ENCODE assay signal across 12 mouse cellular contexts in genomic region chr14:118322865-118323264, GRCm38 (mm10). TPM values are rescaled to one million over a fixed set of nuclear protein-coding genes. Genes with fewer than 3 reads are reported as not detected.
DNase-seq lines count a peak whose midpoint lies in the region; ATAC-seq lines count a peak whose summit lies in the region.
"Had no signal": no experiment of that assay in that cellular context is flagged by ENCODE, and none has a peak within 500 bp of the region (broad histone marks: within the 10 kb centered on the region; RNA-seq: fewer than 3 reads in every experiment).

No protein-coding gene starts in this region.

- WGBS in heart, embryonic 10.5 days, result 19% methylated on average over 11 of the region's 11 CpGs
- 8% methylated on average over 11 of the region's 11 CpGs for WGBS in embryonic facial prominence, embryonic 10.5 days
- 4% methylated on average over 11 of the region's 11 CpGs for WGBS in hindbrain, embryonic 15.5 days
- under 1% methylated on average over 11 of the region's 11 CpGs for whole genome bisulfite sequencing in midbrain, embryonic 13.5 days

- no peaks in the 10 kb centered on the region for H3K9me3 ChIP-seq in heart, embryonic 10.5 days
- no peaks in the 10 kb centered on the region for H3K9me3 ChIP-seq in embryonic facial prominence, embryonic 10.5 days
- H3K9me3 ChIP-seq in hindbrain, embryonic 15.5 days, result no peaks in the 10 kb centered on the region
- no peaks in the 10 kb centered on the region for H3K9me3 ChIP-seq in midbrain, embryonic 13.5 days

- no peaks in the 10 kb centered on the region for H3K4me1 ChIP-seq in heart, embryonic 10.5 days
- peaks cover 14% of the 10 kb centered on the region; the same call in 1 of the 2 replicates for H3K4me1 ChIP-seq in embryonic facial prominence, embryonic 10.5 days
- H3K4me1 ChIP-seq in hindbrain, embryonic 15.5 days (replicated peaks), result peaks cover 16% of the 10 kb centered on the region
- H3K4me1 ChIP-seq in midbrain, embryonic 13.5 days (replicated peaks), result peaks cover 22% of the 10 kb centered on the region

- no peak for DNase-seq in heart, embryonic 10.5 days (ENCODE audit: low spot score)
- DNase-seq in heart, postnatal 10 days, result no peak
- DNase-seq in embryonic facial prominence, embryonic 10.5 days (ENCODE audit: low spot score), result peak; percentile 32
- DNase-seq in right cerebral cortex, postnatal 14 days, result no peak
- DNase-seq in gastrocnemius, postnatal 25 days, result no peak
- no peak for DNase-seq in spleen, postnatal 36 days (ENCODE audit: low spot score in 2 of 2)
- DNase-seq: cerebellum, adult 11 months; gastrocnemius, adult 2 months had no signal

- peaks cover 85% of the 10 kb centered on the region for H3K27me3 ChIP-seq in heart, embryonic 10.5 days (ENCODE audit: insufficient read depth, poor library complexity, severe bottlenecking)
- H3K27me3 ChIP-seq in embryonic facial prominence, embryonic 10.5 days (replicated peaks; ENCODE audit: low read depth, poor library complexity, severe bottlenecking), result peaks cover 84% of the 10 kb centered on the region
- H3K27me3 ChIP-seq in hindbrain, embryonic 15.5 days, result 0 out of 2 replicates have a peak, but pooled peaks cover 2% of the 10 kb centered on the region
- peaks cover 57% of the 10 kb centered on the region for H3K27me3 ChIP-seq in midbrain, embryonic 13.5 days

- peak overlapping the region; percentile 49 for H3K4me3 ChIP-seq in heart, embryonic 10.5 days
- peak overlapping the region; percentile 50 for H3K4me3 ChIP-seq in embryonic facial prominence, embryonic 10.5 days
- H3K4me3 ChIP-seq in hindbrain, embryonic 15.5 days, result peak overlapping the region; percentile 33
- H3K4me3 ChIP-seq in midbrain, embryonic 13.5 days (replicated peaks), result peak overlapping the region; percentile 39
- H3K4me3 ChIP-seq: gastrocnemius, adult 2 months had no signal

- ATAC-seq in hindbrain, embryonic 15.5 days (ENCODE audit: low FRiP score, low read depth), result no peak
- ATAC-seq in midbrain, embryonic 13.5 days, result peak; percentile 73

- H3K36me3 ChIP-seq in heart, embryonic 10.5 days, result no peaks in the 10 kb centered on the region
- H3K36me3 ChIP-seq in embryonic facial prominence, embryonic 10.5 days (replicated peaks), result no peaks in the 10 kb centered on the region
- no peaks in the 10 kb centered on the region for H3K36me3 ChIP-seq in hindbrain, embryonic 15.5 days
- no peaks in the 10 kb centered on the region for H3K36me3 ChIP-seq in midbrain, embryonic 13.5 days

- peak overlapping the region; percentile 66 for H3K4me2 ChIP-seq in hindbrain, embryonic 15.5 days
- peak overlapping the region; percentile 66 for H3K4me2 ChIP-seq in midbrain, embryonic 13.5 days (replicated peaks)

- intact Hi-C loops in heart, postnatal 10 days (cut with DNase I), result no loop called here

- no peak overlapping the region for H3K9ac ChIP-seq in hindbrain, embryonic 15.5 days
- peak overlapping the region; percentile 41 for H3K9ac ChIP-seq in midbrain, embryonic 13.5 days (replicated peaks)

- no peak overlapping the region for H3K27ac ChIP-seq in heart, embryonic 10.5 days
- H3K27ac ChIP-seq in embryonic facial prominence, embryonic 10.5 days (replicated peaks), result peak overlapping the region; percentile 45; the same call in 1 of the 2 replicates
- 0 out of 2 replicates have a peak overlapping the region, but pooled peaks have one; percentile 2 for H3K27ac ChIP-seq in hindbrain, embryonic 15.5 days (replicated peaks)
- H3K27ac ChIP-seq in midbrain, embryonic 13.5 days, result peak overlapping the region; percentile 54
- H3K27ac ChIP-seq: gastrocnemius, adult 2 months had no signal

RNA-seq across cellular contexts. Expression of gene Gm9376, which starts 56.1 kb away (rescaled TPM):
- not detected in 2 replicates for polyA plus RNA-seq in heart, embryonic 10.5 days (2016; fragmentation: Nextera tagmentation; extraction: Ambion mirVana)
- total RNA-seq in heart, postnatal 10 days (2021), result not detected
- not detected in 2 replicates for polyA plus RNA-seq in embryonic facial prominence, embryonic 10.5 days (2016; fragmentation: Nextera tagmentation; extraction: Ambion mirVana)
- polyA plus RNA-seq in hindbrain, embryonic 15.5 days (2015; fragmentation: Nextera tagmentation; extraction: Ambion mirVana), result not detected in 2 replicates
- not detected in 2 replicates for polyA plus RNA-seq in midbrain, embryonic 13.5 days (2015; fragmentation: Nextera tagmentation; extraction: Ambion mirVana)
- total RNA-seq in gastrocnemius, postnatal 25 days (2021), result not detected
- total RNA-seq: gastrocnemius, adult 2 months; left cerebral cortex, adult 8-10 months had no signal
- polyA plus RNA-seq: testis, adult 2 months had no signal
